14 mouse cellular contexts compared by ENCODE assay signal in genomic region chr3:38452199-38452598, GRCm38 (mm10). TPM values are rescaled to one million over a fixed set of nuclear protein-coding genes. Genes with fewer than 3 reads are reported as not detected.
DNase-seq lines count a peak whose midpoint lies in the region; ATAC-seq and TF ChIP-seq lines count a peak whose summit lies in the region.
"Had no signal": no experiment of that assay in that cellular context is flagged by ENCODE, and none has a peak within 500 bp of the region (broad histone marks: within the 10 kb centered on the region; RNA-seq: fewer than 3 reads in every experiment).

No protein-coding gene starts in this region.

- no peak overlapping the region for H3K4me2 ChIP-seq in hindbrain, embryonic 15.5 days
- H3K4me2 ChIP-seq in neural tube, embryonic 12.5 days (replicated peaks), result no peak overlapping the region
- H3K4me2 ChIP-seq: heart, embryonic 13.5 days; limb, embryonic 13.5 days had no signal

- H3K27ac ChIP-seq in left cerebral cortex, adult 2 months, result no peak overlapping the region
- no peak overlapping the region for H3K27ac ChIP-seq in hindbrain, embryonic 15.5 days (replicated peaks)
- H3K27ac ChIP-seq in neural tube, embryonic 12.5 days, result no peak overlapping the region
- H3K27ac ChIP-seq: heart, embryonic 13.5 days; kidney, postnatal 0 days; limb, embryonic 13.5 days had no signal

- peak; percentile 64; the same call in 1 of the 2 replicates for ATAC-seq in hindbrain, embryonic 15.5 days (ENCODE audit: low FRiP score, low read depth)
- ATAC-seq in neural tube, embryonic 12.5 days (ENCODE audit: low FRiP score, low read depth), result peak; percentile 60; the same call in 1 of the 2 replicates
- ATAC-seq in cerebellum, adult (ENCODE audit: insufficient number of reproducible peaks, low FRiP score, low TSS enrichment), result no peak
- ATAC-seq: forebrain, postnatal 0 days had no signal

- no peaks in the 10 kb centered on the region for H3K4me1 ChIP-seq in hindbrain, embryonic 15.5 days (replicated peaks)
- no peaks in the 10 kb centered on the region for H3K4me1 ChIP-seq in neural tube, embryonic 12.5 days
- H3K4me1 ChIP-seq: limb, embryonic 13.5 days had no signal

- DNase-seq in left cerebral cortex, adult 2 months (ENCODE audit: extremely low spot score in 1 of 2, low spot score in 2 of 2), result peak; percentile 31 to 58
- DNase-seq in left cerebral cortex, postnatal 10 days (ENCODE audit: extremely low spot score in 1 of 2, low spot score in 2 of 2), result no peak
- peak; percentile 53 for DNase-seq in embryo, embryonic 11 days
- no peak for DNase-seq in adrenal gland, adult 18-20 months (ENCODE audit: low spot score in 2 of 2)
- no peak for DNase-seq in T-cell, adult 2 months (ENCODE audit: low spot score)
- DNase-seq: cerebellum, adult 8-10 months; forebrain, postnatal 0 days; lung, adult 2 months had no signal

- no peaks in the 10 kb centered on the region for H3K27me3 ChIP-seq in hindbrain, embryonic 15.5 days
- no peaks in the 10 kb centered on the region for H3K27me3 ChIP-seq in neural tube, embryonic 12.5 days (replicated peaks)
- H3K27me3 ChIP-seq: heart, embryonic 13.5 days; limb, embryonic 13.5 days had no signal

- intact Hi-C loops in left cerebral cortex, adult 2 months (cut with DNase I), result no loop called here
- intact Hi-C loops in left cerebral cortex, postnatal 10 days (cut with DNase I), result no loop called here

- WGBS in hindbrain, embryonic 15.5 days, result 71% methylated on average over 9 of the region's 9 CpGs
- 79% methylated on average over 9 of the region's 9 CpGs for WGBS in neural tube, embryonic 12.5 days

- no peak overlapping the region for H3K4me3 ChIP-seq in left cerebral cortex, adult 2 months
- H3K4me3 ChIP-seq in hindbrain, embryonic 15.5 days, result no peak overlapping the region
- H3K4me3 ChIP-seq in neural tube, embryonic 12.5 days, result no peak overlapping the region
- H3K4me3 ChIP-seq: heart, embryonic 13.5 days; limb, embryonic 13.5 days had no signal

- no peak overlapping the region for H3K9ac ChIP-seq in hindbrain, embryonic 15.5 days
- H3K9ac ChIP-seq in neural tube, embryonic 12.5 days, result no peak overlapping the region
- H3K9ac ChIP-seq: forebrain, postnatal 0 days; heart, embryonic 13.5 days; limb, embryonic 13.5 days had no signal

- no peaks in the 10 kb centered on the region for H3K9me3 ChIP-seq in hindbrain, embryonic 15.5 days
- peaks cover 9% of the 10 kb centered on the region; the same call in 1 of the 2 replicates for H3K9me3 ChIP-seq in neural tube, embryonic 12.5 days

- peaks cover 61% of the 10 kb centered on the region for H3K36me3 ChIP-seq in hindbrain, embryonic 15.5 days
- H3K36me3 ChIP-seq in neural tube, embryonic 12.5 days, result peaks cover 58% of the 10 kb centered on the region

- TF ChIP-seq CTCF in left cerebral cortex, adult 2 months (IDR thresholded peaks at IDR 0.05), result no peak

RNA-seq across cellular contexts. Expression of gene Ankrd50, which starts 32.4 kb away (rescaled TPM):
- total RNA-seq in left cerebral cortex, adult 2 months (2021), result 10 to 100 TPM; 83.7 to 88.0 TPM
- 10 to 100 TPM; 79.5 to 80.2 TPM for total RNA-seq in left cerebral cortex, postnatal 10 days (2021)
- polyA plus RNA-seq in hindbrain, embryonic 15.5 days (2015; fragmentation: Nextera tagmentation; extraction: Ambion mirVana), result 18.8 and 20.6 TPM in 2 replicates
- 36.1 and 42.0 TPM in 2 replicates for polyA plus RNA-seq in neural tube, embryonic 12.5 days (2016; fragmentation: Nextera tagmentation; extraction: Ambion mirVana)
- 10 to 100 TPM; 23.9 to 31.4 TPM for total RNA-seq in adrenal gland, adult 18-20 months (2021)

Comparison
In these comparisons a context has a peak if more than half of its experiments do, and no peak if none do; other contexts are left out.
1. DNase-seq: peak in left cerebral cortex, adult 2 months (2 of 2) and embryo, embryonic 11 days (single experiment); none in left cerebral cortex, postnatal 10 days (0 of 2), adrenal gland, adult 18-20 months (0 of 2) and T-cell, adult 2 months (single experiment).